Mouse (Mus musculus): ENCODE results near the gene Prpsap1.

GRCm38 (mm10) chr11:116437541-116437940 is 56.5 kb downstream of the Prpsap1 start:
- TF ChIP-seq CTCF (IDR thresholded peaks at IDR 0.05; ENCODE audit: insufficient read depth, low read depth, low read length) (no peak), POLR2A (IDR thresholded peaks at IDR 0.05; ENCODE audit: insufficient read depth, low read depth, low read length) (no peak)
